Mouse (Mus musculus): ENCODE data around the gene Gpsm2. TPM values are rescaled to one million over a fixed set of nuclear protein-coding genes. Genes with fewer than 3 reads are reported as not detected.
"Not testable (repeated sequence)": the region's sequence is repeated elsewhere in the genome, so short reads cannot be mapped to it uniquely, and the experiment has no call there.

Gpsm2 gene
- polyA plus RNA-seq, 2 experiments: 20.1 to 48.6 TPM

- peak in 1 of 3 experiments; percentile 31 for DNase-seq (ENCODE audit: low read depth in 3 of 3, low spot score in 3 of 3)
- Histone ChIP-seq H3K27me3 (ENCODE audit: control insufficient read depth, insufficient read depth, low read length) (no peaks in the 10 kb centered on the region), H3K9me3 (ENCODE audit: control insufficient read depth, low read length) (no peaks in the 10 kb centered on the region), H3K36me3 (replicated peaks; ENCODE audit: control insufficient read depth, insufficient read depth, low read depth) (no peaks in the 10 kb centered on the region), H3K9ac (replicated peaks) (peak overlapping the region; percentile 88), H3K4me2 (ENCODE audit: low read depth) (peak overlapping the region; percentile 80), H3K4me1 (replicated peaks; ENCODE audit: control insufficient read depth in 2 of 2, insufficient read depth in 2 of 2, low read length in 1 of 2) (peaks cover 10 to 11% of the 10 kb centered on the region in 2 experiments), H3K27ac (peak overlapping the region; percentile 45; the same call in 1 of the 2 replicates), H3K4me3 (ENCODE audit: insufficient read depth in 1 of 2, low read depth in 2 of 2, low read length in 2 of 2) (peak overlapping the region; percentile 72 to 82)
- 7% methylated on average over 14 of the region's 14 CpGs for WGBS (ENCODE audit: insufficient replicate concordance)
- no peak for ATAC-seq (ENCODE audit: insufficient read depth)
- TF ChIP-seq EP300 (IDR thresholded peaks at IDR 0.05; ENCODE audit: low read depth) (no peak), CTCF (IDR thresholded peaks at IDR 0.05; ENCODE audit: low read depth) (no peak)
Observed at GRCm38 (mm10) chr3:108654566-108654965, 67.5 kb downstream of the Gpsm2 start.

GRCm38 (mm10) chr3:108653710-108654379, 68.3 kb downstream of the Gpsm2 start, which contains the start of gene Clcc1:
Gene Clcc1, plus strand, starts transcription at chr3:108653913.
- Histone ChIP-seq H3K9ac (replicated peaks) (peak within 1 kb of the TSS; percentile 88), H3K4me3 (ENCODE audit: insufficient read depth in 1 of 2, low read depth in 2 of 2, low read length in 2 of 2) (peak within 1 kb of the TSS; percentile 72 to 82), H3K27ac (peak within 1 kb of the TSS; percentile 45), H3K4me1 (replicated peaks; ENCODE audit: control insufficient read depth in 2 of 2, insufficient read depth in 2 of 2, low read length in 1 of 2) (peaks cover 10 to 11% of the 10 kb centered on the region in 2 experiments), H3K36me3 (replicated peaks; ENCODE audit: control insufficient read depth, insufficient read depth, low read depth) (no peaks in the 10 kb centered on the region), H3K4me2 (ENCODE audit: low read depth) (peak within 1 kb of the TSS; percentile 80), H3K9me3 (ENCODE audit: control insufficient read depth, low read length) (no peaks in the 10 kb centered on the region), H3K27me3 (ENCODE audit: control insufficient read depth, insufficient read depth, low read length) (no peaks in the 10 kb centered on the region)
- ATAC-seq (ENCODE audit: insufficient read depth) (peak; percentile 97), DNase-seq (ENCODE audit: low read depth in 3 of 3, low spot score in 3 of 3) (peak; percentile 83 to 85 (median 84))
- under 1% methylated on average over 56 of the region's 57 CpGs for WGBS (ENCODE audit: insufficient replicate concordance)
- TF ChIP-seq CTCF (IDR thresholded peaks at IDR 0.05; ENCODE audit: low read depth): no peak
- no peak for TF ChIP-seq EP300 (IDR thresholded peaks at IDR 0.05; ENCODE audit: low read depth)

- DNase-seq (ENCODE audit: low read depth in 3 of 3, low spot score in 3 of 3): peak in 1 of 3 experiments; percentile 16
- H3K9ac ChIP-seq (replicated peaks): peak overlapping the region; percentile 28
- H3K4me3 ChIP-seq (ENCODE audit: insufficient read depth in 1 of 2, low read depth in 2 of 2, low read length in 2 of 2): peak overlapping the region in 1 of 2 experiments; percentile 43; a peak in 2 of 4 replicates
Observed at GRCm38 (mm10) chr3:108652866-108653642, 69.1 kb downstream of the Gpsm2 start.

GRCm38 (mm10) chr3:108647681-108648080, 74.4 kb downstream of the Gpsm2 start:
- H3K4me2 ChIP-seq (ENCODE audit: low read depth); DNase-seq (ENCODE audit: low read depth in 3 of 3, low spot score in 3 of 3); H3K27ac ChIP-seq; H3K9ac ChIP-seq (replicated peaks); H3K36me3 ChIP-seq (replicated peaks; ENCODE audit: control insufficient read depth, insufficient read depth, low read depth); H3K9me3 ChIP-seq (ENCODE audit: control insufficient read depth, low read length); H3K27me3 ChIP-seq (ENCODE audit: control insufficient read depth, insufficient read depth, low read length); ATAC-seq (ENCODE audit: insufficient read depth); H3K4me1 ChIP-seq (replicated peaks; ENCODE audit: control insufficient read depth in 2 of 2, insufficient read depth in 2 of 2, low read length in 1 of 2); H3K4me3 ChIP-seq (ENCODE audit: insufficient read depth in 1 of 2, low read depth in 2 of 2, low read length in 2 of 2): not testable (repeated sequence)
- WGBS (ENCODE audit: insufficient replicate concordance): 41% methylated on average over 5 of the region's 5 CpGs

More at GRCm38 (mm10) chr3:108652866-108653642, 69.1 kb downstream of the Gpsm2 start:
- WGBS (ENCODE audit: insufficient replicate concordance): 11% methylated on average over 9 of the region's 9 CpGs
- ATAC-seq (ENCODE audit: insufficient read depth): peak; percentile 43; the same call in 1 of the 2 replicates
- no peaks in the 10 kb centered on the region for H3K27me3 ChIP-seq (ENCODE audit: control insufficient read depth, insufficient read depth, low read length)
- TF ChIP-seq EP300 (IDR thresholded peaks at IDR 0.05; ENCODE audit: low read depth) (no peak), CTCF (IDR thresholded peaks at IDR 0.05; ENCODE audit: low read depth) (peak; percentile 51)
- H3K9me3 ChIP-seq (ENCODE audit: control insufficient read depth, low read length): no peaks in the 10 kb centered on the region
- H3K4me1 ChIP-seq (replicated peaks; ENCODE audit: control insufficient read depth in 2 of 2, insufficient read depth in 2 of 2, low read length in 1 of 2): peaks cover 10 to 11% of the 10 kb centered on the region in 2 experiments
- H3K36me3 ChIP-seq (replicated peaks; ENCODE audit: control insufficient read depth, insufficient read depth, low read depth): no peaks in the 10 kb centered on the region
- H3K4me2 ChIP-seq (ENCODE audit: low read depth): peak overlapping the region; percentile 80
- no peak overlapping the region for H3K27ac ChIP-seq

- H3K4me3 ChIP-seq (ENCODE audit: insufficient read depth in 1 of 2, low read depth in 2 of 2, low read length in 2 of 2): no peak overlapping the region
- no peaks in the 10 kb centered on the region for H3K36me3 ChIP-seq (replicated peaks; ENCODE audit: control insufficient read depth, insufficient read depth, low read depth)
- no peaks in the 10 kb centered on the region for H3K4me1 ChIP-seq (replicated peaks; ENCODE audit: control insufficient read depth in 2 of 2, insufficient read depth in 2 of 2, low read length in 1 of 2)
- no peak overlapping the region for H3K27ac ChIP-seq
- no peaks in the 10 kb centered on the region for H3K9me3 ChIP-seq (ENCODE audit: control insufficient read depth, low read length)
- TF ChIP-seq EP300 (IDR thresholded peaks at IDR 0.05; ENCODE audit: low read depth) (no peak), CTCF (IDR thresholded peaks at IDR 0.05; ENCODE audit: low read depth) (no peak)
- DNase-seq (ENCODE audit: low read depth in 3 of 3, low spot score in 3 of 3) (no peak), ATAC-seq (ENCODE audit: insufficient read depth) (no peak)
- no peak overlapping the region for H3K4me2 ChIP-seq (ENCODE audit: low read depth)
- no peaks in the 10 kb centered on the region for H3K27me3 ChIP-seq (ENCODE audit: control insufficient read depth, insufficient read depth, low read length)
- WGBS (ENCODE audit: insufficient replicate concordance): 62% methylated on average over 7 of the region's 7 CpGs
- no peak overlapping the region for H3K9ac ChIP-seq (replicated peaks)
Observed at GRCm38 (mm10) chr3:108646036-108646435, 76.1 kb downstream of the Gpsm2 start.

Data from liver, embryonic 14.5 days (tissue).